Mouse (Mus musculus) common myeloid progenitor, adult 5-6 weeks (primary cell): ENCODE data around the gene Atp8a2. TPM values are rescaled to one million over a fixed set of nuclear protein-coding genes. Genes with fewer than 3 reads are reported as not detected.

Experiments used
- ATAC-seq: replicated peaks from 2 replicates; pipeline ENCODE4 v1.8.0; 2016; ENCODE audit warnings: low read depth, mild to moderate bottlenecking, moderate TSS enrichment, inconsistent platforms; ENCODE audit not compliant: poor library complexity, severe bottlenecking
- total RNA-seq: library from RNA; stranded (forward); fragments of 200-1000, 187-1606 nt; gene quantifications from 2 replicates; pipeline ENCODE4 v1.2.3, GENCODE M21; 2017

The Atp8a2 gene
- 1.0 and 2.4 TPM in 2 replicates for total RNA-seq

- ATAC-seq: no peak
Measured at GRCm38 (mm10) chr14:60196884-60197283, at the start of gene Atp8a2. Atp8a2 (minus strand) TSS chr14:60197179.

GRCm38 (mm10) chr14:60238551-60238950 is 41.6 kb upstream of the Atp8a2 start:
- ATAC-seq: no peak

DNA sequence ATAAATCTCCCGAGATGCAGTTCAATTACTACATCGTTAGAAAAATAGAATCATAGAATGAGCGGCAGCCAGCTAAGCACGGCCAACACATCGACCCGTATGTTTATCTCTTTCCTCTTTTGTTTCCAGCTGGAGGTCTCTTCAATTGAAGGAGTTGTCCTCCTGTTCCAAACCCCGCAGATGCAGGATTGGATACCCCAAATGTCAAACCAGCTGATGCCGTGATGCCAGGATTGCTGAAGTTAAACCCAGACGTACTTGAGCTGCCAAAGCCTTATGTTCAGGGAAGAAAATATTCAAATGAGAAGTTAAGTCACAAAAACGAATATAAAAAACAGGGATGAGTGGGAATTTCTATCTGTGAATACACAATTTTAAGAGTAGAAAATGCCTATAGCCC is 22.9 kb upstream of the Atp8a2 start:
- no peak for ATAC-seq

- no peak for ATAC-seq
Measured at GRCm38 (mm10) chr14:60217616-60218015, 20.6 kb upstream of the Atp8a2 start.

- ATAC-seq: no peak
Measured at GRCm38 (mm10) chr14:60216125-60216524, 19.1 kb upstream of the Atp8a2 start.

DNA sequence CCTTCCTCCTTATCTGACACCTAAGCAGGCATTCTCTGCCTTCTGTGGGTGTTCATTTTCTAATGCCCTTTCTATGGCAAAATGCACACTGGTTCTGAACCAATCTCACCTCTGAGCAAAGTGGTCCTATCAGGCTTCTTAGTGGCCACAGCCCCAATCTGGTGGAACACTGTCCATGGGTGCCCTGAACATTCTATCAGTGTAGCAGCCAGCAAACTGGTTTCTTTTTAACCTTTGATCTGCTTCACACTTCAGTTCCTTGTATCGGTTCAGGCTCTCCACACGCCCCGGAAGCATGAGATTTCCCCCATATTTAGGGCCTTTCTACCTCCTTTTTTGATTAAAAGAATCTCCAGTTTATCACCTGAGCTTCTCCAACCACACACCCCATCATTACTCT is 18.0 kb upstream of the Atp8a2 start:
- no peak for ATAC-seq

DNA sequence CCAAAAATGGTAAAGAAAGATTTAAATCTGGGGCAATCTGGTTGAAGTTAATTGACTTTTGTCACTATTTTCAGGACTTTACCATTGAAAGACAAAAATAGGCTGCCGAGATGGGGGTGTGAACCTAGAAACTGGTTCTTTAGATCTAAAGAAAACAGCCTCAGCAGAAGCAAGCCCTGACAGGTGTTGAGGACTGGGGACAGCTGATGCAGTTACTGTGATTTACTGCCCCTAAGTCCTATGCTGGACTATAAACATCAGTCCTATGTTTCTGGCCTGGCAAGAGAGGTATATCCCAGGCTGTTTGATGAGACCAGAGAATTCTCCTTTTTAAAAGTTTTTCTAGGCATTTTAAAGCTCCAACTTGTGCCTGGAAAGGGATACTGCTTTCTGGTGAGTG is 17.1 kb upstream of the Atp8a2 start:
- ATAC-seq: no peak

- ATAC-seq: no peak
Measured at GRCm38 (mm10) chr14:60209166-60209565, 12.2 kb upstream of the Atp8a2 start.

GRCm38 (mm10) chr14:60204993-60205392 is 8.0 kb upstream of the Atp8a2 start:
- 0 out of 2 replicates have a peak, but pooled peaks have one; percentile 29 for ATAC-seq

- ATAC-seq: no peak
Measured at GRCm38 (mm10) chr14:60195999-60196398, 980 bp downstream of the Atp8a2 start.

DNA sequence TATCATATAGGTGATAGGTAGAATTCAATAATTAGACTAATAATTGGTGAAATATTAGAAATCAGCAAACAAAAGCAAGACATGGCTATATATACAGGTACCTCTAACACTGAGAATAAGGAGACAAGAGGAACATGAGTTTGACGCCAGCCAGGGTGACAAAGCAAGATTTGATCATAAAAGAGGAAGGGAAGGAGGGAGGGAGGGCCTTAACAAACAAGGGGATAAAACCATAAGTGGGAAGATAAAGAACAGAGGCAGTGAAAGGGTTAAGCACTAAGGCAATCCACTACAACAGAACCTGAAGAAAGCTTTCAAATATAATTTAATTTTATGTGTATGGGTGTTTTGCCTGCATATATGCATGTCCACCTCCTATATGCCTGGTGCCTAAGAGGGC is 2.4 kb downstream of the Atp8a2 start:
- peak; percentile 80 for ATAC-seq

DNA sequence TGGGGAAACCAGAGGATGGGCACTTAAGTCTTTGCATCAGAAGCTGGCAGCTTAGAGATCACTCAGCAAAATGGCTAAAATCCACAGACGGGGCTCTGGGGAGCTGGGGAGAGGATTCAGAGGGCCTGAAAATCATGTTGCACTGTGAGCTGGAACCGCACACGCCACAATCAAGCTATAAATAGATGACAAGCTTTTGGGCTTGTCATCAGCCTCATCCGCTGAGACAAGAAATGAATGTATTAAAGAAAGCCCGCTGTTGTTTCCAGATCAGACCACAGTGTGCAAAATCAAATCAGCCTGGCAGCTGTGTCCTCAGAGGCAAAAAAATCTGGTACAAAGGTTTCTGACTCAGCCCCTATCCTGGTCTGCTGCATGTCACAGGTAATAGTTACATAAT is 7.2 kb downstream of the Atp8a2 start:
- ATAC-seq: no peak

DNA sequence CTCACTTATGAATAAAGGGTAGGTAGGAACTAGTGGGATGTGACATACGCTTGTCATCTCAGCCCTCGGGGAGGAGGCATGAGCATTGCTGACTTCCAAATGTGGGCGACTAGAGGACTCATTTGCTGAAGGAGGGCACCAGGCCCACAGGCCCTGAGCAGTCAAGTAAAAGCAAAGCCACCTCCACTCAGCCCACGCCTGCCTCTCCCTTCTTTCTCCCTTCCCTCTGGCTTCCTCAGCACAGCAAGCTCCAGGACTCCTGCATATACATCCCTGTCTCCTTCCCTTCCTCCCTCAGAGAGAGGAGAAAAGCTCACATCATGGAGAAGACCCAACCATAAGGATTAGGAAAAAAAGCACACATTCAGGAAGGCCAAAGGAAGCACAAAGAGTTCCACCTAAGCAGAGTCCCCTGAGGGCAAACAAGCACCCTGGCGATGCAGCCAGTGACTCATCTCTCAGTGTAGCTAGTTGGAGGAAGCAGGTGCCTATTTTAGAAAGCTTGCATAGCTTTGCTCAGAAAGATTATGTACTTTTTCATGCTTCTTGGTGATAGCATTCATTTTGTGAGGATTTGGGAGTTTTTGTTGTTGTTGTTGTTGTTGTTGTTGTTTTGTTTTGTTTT is 8.7 kb downstream of the Atp8a2 start:
- ATAC-seq: no peak

- ATAC-seq: no peak
Measured at GRCm38 (mm10) chr14:60181306-60181705, 15.7 kb downstream of the Atp8a2 start.

DNA sequence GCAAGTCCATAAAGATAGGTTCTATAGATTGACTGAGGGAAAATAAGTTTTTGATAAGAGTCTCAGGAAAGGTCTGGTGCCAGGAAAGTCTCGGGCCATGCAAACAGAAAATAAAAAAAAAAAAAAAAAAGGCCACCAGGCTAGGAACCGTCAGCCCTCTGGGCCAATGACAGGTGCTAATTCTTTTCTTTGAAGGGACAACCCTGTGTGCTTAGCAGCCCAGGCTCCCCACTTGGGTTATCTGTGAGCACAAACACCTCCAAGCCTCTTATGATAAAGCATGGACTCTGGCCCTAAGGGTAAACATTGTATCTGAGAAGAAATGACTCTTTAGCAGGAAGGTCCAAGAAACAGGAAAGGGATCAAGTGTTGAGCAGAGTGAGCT is 18.4 kb downstream of the Atp8a2 start:
- ATAC-seq: no peak

- ATAC-seq: peak; percentile 80
Measured at GRCm38 (mm10) chr14:60177614-60178570, 19.1 kb downstream of the Atp8a2 start.

GRCm38 (mm10) chr14:60176891-60177613 is 19.9 kb downstream of the Atp8a2 start:
- peak; percentile 17; the same call in 1 of the 2 replicates for ATAC-seq

- peak; percentile 43 for ATAC-seq
Measured at GRCm38 (mm10) chr14:60176469-60176890, 20.5 kb downstream of the Atp8a2 start.

GRCm38 (mm10) chr14:60172286-60173055 is 24.5 kb downstream of the Atp8a2 start:
- ATAC-seq: no peak
